Mouse (Mus musculus): ENCODE measurements around the gene Slc39a13.
"Not testable (repeated sequence)": the region's sequence is repeated elsewhere in the genome, so short reads cannot be mapped to it uniquely, and the experiment has no call there.

Slc39a13 gene

DNA sequence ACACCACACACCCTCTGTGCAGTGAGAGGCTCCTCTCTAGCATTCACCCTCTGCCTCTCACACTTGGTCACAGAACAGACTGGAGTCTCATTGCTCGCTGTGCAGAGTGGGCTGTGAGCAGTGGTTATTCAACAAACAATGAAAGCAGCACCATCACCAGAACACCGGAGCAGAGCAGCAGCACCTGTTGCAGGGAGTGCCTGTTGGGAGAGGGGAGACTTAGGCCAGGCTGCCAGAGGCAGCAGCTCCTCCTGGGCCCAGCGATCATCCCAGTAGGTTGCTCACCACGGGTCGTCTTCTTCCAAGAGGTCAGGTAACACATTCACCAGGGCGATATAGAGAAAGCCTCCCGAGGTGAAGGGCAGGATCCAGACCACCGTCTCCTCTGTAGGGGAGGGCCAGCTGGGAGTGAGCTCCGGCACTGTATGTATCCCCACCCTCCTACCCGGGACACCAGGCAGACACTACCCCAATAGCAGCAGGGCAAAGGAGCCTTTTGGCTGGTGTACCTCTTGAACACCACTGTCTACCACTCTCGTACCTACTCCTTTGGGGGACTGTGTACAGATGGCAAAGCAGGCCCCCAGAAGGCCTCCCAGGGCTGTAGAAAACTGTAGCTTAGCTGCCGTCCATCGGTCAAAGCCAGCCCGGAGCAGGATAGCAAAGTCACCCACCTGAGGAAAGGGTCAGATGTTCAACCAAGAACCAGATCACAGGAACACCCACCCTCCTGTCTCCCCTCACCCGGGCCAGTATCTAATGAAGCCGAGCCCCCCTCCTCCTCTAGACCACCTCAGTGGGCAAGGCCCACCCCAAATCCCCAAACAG is 7.2 kb downstream of the Slc39a13 start:
- DNase-seq, result no peak

- DNase-seq, result peak; percentile 60
These were observed 8.3 kb downstream of the Slc39a13 start for GRCm38 (mm10) chr2:91061849-91062481.

DNA sequence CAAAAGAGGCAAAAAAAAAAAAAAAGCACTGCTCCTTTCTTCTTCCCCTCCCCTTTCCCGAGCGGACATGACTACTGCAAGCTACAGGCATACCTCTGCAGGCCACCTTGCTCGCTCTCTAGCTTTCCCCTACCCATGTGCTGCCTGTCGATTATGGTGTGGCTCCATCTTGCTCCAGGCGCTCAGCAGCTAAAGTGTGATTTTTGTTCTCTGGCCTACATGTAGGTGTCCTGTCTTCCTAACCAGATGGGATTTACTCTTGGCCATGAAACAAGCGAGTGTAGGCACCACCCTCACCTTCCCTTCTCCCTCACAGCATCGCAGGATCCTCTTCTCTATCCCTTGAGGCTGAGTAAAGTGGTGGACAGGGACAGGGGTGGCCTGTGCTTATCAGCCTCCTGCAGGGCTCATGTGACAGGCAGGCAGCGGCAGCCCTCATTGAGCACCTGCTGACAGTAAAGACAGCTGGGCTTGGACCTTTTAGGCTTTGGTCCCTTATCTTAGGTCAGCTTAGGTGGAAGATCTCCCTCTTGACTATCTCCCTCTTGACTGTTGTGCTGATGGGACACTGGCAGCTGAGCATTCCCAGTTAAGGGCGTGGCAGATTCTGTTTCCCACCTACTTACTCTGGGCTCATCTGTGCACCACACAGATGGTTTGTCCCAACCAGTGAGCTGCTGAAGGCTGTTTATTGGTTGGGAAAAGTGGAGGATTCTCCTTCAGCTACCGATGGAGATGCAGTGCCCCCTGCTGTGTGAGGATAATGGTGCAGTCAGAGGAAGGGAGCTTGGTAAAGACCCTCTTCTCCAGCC is 9.5 kb downstream of the Slc39a13 start:
- peak; percentile 55 for DNase-seq

DNA sequence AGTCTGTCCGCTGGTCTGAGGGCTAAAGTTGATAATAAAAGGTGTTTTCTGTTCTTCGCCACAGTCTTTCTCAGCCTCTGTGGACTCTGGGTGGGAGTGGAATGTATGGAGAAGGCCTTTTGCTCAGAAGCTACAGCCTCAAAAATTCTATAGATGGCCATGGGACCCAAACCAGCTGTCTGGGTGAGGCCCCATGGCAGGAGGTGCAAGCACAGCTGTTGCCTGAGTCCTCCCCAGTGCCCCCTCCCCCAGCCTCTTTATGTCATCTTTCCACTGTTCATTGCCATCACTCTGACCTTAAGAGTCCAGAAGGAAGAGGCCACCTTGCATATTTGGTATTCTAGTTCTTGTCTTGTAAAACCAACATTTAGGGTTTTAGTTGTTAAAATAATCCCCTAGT is 10.8 kb downstream of the Slc39a13 start:
- DNase-seq, result no peak

- DNase-seq, result no peak
These were observed 11.8 kb downstream of the Slc39a13 start for GRCm38 (mm10) chr2:91058435-91058834.

DNA sequence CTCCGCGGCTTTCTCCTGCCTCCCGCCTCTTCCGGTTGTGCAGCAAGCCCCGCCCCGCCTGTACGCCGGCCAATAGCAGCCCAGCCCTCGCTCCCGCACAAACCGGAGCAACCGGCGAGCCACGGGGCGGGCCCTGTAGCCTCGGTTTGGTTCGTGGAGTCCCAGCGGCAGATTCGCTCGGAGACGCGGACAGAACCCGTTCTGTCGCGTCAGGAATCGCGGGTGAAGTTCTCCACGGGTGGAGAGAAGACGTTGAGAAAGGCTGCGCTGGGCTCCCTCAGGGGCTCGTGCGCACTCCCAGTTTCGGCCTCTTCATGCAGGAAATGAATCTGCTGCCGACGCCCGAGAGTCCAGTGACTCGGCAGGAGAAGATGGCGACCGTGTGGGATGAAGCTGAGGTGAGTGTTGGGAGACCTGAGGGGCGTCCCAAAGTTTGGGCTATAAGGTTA is 16.3 kb downstream of the Slc39a13 start, which contains the start of gene Psmc3:
Gene Psmc3, plus strand, starts transcription at position 76 of the 449 bp plus-strand sequence.
- peak; percentile 98 for DNase-seq

DNA sequence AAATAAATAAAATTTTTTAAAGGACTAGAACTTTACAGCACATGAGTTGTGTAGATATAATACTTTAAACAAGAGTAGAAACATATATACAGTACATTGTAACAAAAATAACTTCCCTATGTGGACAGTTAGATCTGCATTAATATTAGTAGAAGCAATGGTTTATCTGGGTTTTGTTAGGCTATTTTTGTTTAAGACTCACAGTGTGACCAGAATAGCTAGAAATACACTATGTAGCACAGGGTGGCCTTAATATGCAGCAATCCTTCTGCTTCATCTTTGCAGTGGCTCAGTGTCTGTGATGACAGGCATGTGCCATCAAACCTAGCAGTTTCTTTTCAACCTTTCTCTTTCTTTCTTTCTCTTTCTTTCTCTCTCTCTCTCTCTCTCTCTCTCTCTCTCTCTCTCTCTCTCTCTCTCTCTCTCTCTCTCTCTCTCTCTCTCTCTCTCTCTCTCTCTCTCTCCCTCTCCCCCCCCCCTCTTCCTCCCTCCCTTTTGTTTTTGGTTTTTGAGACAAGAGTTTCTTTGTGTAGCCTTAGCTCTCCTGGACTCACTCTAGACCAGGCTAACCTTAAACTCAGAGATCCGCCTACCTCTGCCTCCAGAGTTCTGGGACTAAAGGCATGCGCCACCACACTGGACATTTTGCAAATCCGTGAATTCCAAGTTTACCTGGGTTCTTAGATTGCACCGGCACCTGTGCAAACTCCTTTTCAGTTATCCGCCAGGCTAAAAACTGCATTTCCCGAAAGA is 16.9 kb downstream of the Slc39a13 start:
- DNase-seq, result no peak

GRCm38 (mm10) chr2:91052752-91053151 is 17.5 kb downstream of the Slc39a13 start:
- no peak for DNase-seq

DNA sequence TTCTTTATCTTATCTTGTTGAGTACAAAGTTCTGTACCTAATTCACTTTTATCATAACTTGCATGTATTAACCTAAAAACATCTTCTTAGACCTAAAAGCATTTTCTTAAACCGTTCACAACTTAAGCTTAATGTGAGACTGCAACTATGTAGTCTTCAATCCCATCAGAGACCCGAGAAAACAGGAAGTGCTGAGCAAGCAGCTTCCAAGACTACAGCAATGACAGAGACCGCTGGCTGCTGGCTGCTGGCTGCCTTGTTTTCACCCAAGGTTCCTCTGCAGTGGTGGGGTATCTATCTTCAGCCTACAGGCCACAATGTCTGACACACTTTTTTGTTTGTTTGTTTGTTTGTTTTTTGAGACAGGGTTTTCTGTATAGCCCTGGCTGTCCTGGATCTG is 18.3 kb downstream of the Slc39a13 start:
- DNase-seq, result no peak

DNA sequence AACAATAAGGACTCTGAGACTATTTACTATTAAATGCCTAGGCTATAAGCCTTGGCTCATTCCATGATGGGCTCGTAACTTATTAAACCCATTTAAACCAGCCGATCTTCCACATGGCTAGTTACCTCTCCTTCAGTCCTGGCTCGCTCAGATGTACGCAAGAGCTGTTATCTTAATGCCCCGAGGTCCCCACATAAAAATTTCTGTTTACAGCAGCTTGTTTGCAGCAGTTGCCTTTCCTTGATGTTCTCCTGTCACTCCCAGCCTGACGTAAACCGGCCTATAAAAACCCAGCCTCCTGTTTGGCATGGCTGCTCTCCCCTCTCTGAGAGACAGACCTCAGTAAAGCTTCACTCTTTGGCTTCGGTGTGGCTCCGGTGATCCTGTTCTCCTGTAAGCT is 22.9 kb downstream of the Slc39a13 start:
- no peak for DNase-seq

GRCm38 (mm10) chr2:91045805-91046204 is 24.4 kb downstream of the Slc39a13 start:
- not testable (repeated sequence) for DNase-seq

- no peak for DNase-seq
These were observed 25.5 kb downstream of the Slc39a13 start for GRCm38 (mm10) chr2:91044727-91045126.

DNA sequence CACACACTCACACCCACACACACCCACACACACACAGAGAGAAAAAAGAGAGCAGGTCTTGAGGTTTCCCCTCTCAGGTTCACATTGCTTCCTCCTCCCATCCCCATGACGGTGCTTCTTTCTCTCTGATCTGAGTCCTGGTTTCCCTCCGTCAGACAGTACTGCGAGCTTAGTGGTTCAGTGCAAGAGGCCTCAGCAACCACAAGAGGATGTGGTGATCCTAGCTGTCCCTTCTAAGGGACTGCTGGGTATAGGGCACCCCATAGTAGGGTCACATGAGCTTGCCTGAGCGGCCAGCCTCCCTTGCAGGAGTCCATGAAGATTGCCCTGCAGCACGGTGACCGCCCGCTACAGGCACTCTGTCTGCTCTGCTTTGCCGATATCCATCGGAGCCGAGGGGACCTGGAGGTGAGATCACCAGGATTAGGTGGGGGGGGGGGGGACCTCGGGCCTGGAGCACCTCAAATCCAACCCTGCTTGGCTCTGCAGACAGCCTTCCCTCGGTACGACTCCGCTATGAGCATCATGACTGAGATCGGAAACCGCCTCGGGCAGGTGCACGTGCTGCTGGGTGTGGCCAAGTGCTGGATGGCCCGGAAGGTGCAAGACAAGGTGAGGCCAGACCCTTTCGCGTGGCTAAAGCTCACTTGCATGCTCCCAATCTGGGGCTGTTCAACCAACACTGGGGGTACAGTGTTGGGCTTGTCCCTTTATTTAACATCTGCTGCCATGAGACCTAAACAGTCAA is 27.4 kb downstream of the Slc39a13 start:
- DNase-seq, result no peak

DNA sequence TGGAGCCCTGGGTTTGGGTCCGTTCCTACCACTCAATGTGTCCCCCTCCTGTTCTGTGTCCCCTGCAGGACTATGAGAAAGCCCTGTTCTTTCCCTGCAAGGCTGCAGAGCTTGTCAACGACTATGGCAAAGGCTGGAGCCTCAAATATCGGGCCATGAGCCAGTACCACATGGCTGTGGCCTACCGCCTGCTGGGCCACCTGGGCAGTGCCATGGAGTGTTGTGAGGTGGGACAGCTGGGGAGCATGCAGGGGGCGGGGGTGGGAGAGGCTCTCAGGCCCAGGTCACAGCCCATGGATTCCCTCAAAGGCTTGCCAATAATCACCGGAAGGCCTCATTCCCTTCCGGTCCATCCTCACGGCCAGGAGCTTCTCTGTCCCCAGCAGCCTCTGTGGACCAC is 28.4 kb downstream of the Slc39a13 start:
- DNase-seq, result no peak

DNA sequence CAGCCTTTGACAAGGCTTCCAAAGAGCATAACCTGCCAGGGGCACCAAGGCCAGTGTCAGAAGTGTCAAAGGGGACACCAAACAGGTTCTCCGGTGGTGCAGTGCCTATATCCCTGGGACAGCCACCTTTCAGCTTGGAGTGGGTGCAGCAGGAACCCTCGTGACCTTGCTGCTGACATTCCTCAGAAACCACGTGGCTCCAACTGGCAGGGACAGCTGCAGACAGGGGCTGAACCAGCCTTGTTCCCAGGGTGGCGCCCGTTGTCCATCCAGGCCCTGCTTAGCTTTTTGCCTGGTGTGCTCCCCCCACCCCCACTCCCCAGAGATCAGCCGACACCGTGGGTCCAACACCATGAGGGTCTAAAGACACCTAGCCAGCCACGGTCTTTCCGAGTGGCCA is 34.8 kb downstream of the Slc39a13 start, which contains the start of gene Rapsn:
Gene Rapsn, plus strand, starts transcription at position 236 of the 400 bp plus-strand sequence.
- DNase-seq, result peak; percentile 37

GRCm38 (mm10) chr2:91033000-91033399 is 37.2 kb downstream of the Slc39a13 start:
- no peak for DNase-seq

DNA sequence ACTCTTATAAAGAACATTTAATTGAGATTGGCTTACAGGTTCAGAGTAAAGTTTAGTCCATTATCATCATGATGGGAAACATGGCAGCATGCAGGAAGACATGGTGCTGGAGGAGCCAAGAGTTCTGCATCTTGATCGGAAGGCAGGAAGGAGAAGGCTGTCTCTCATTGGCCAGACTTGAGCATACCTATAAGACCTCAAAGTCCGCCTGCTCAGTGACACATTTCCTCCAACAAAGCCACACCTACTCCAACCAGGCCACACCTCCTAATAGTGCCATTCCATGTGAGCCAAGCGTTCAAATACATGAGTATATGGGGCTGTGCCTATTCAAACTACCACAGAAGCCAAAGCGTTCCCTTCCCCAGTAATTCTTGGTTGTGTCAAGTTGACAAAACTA is 39.0 kb downstream of the Slc39a13 start:
- DNase-seq, result no peak

DNA sequence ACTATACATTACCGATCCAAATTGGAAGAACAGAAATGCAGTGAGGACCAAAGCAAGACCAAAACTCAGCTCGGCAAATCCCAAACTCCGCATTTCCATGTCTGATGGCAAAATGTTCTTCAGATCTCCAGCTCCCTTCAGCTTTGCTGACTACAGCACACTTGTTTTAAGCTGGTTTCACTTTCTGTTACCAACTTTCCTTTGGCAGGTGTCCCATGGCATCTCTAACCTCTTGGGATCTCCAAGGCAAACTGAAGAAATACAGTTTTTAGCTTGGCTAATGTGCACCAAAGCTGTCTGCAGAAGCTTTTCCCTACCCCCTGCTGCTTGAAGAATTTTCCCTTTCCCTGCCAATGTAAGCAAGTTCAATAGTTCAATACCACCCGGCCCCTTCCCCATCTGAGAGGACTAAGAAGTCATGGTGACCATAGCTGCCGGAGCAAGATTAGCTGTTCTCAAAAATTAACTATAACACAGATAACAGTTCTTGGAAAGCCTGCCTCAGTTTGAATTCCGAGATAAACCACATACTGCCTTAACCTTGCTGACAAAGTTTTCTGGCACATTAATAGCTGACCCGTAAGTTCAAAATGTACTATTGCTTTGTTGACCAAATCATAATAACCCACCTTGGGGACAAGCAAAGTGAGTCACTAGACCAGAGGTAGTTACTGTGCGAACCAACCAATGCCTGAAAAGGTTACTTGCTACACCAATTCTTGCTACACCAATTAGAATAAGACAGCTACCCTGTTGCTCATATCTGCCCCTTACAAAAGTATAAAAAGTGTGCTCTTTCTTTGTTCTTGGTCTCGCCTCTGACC is 42.6 kb downstream of the Slc39a13 start:
- DNase-seq, result peak; percentile 34

DNA sequence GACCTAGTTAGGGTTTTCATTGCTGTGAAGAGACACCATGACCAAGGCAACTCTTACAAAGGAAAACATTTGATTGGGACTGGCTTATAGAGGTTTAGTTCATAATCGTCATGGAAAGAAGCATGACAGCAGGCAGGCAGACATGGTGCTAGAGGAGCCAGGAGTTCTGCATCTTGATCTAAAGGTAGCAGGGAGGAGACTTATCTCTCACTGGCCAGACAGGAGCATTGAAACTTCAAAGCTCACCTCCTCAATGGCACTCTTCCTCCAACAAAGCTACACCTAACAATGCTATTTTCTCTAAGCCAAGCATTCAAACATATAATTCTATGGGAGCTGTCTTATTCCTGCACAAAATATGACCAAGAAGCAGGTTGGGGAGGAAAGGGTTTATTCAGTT is 43.7 kb downstream of the Slc39a13 start:
- no peak for DNase-seq

- DNase-seq, result no peak
These were observed 45.1 kb downstream of the Slc39a13 start for GRCm38 (mm10) chr2:91025081-91025516.

GRCm38 (mm10) chr2:91023956-91024355 is 46.3 kb downstream of the Slc39a13 start:
- DNase-seq, result no peak

All from lung, postnatal 14 days (tissue).